Mouse (Mus musculus): Measurements from ENCODE around the gene Kcnk4.

Gene Kcnk4

DNA sequence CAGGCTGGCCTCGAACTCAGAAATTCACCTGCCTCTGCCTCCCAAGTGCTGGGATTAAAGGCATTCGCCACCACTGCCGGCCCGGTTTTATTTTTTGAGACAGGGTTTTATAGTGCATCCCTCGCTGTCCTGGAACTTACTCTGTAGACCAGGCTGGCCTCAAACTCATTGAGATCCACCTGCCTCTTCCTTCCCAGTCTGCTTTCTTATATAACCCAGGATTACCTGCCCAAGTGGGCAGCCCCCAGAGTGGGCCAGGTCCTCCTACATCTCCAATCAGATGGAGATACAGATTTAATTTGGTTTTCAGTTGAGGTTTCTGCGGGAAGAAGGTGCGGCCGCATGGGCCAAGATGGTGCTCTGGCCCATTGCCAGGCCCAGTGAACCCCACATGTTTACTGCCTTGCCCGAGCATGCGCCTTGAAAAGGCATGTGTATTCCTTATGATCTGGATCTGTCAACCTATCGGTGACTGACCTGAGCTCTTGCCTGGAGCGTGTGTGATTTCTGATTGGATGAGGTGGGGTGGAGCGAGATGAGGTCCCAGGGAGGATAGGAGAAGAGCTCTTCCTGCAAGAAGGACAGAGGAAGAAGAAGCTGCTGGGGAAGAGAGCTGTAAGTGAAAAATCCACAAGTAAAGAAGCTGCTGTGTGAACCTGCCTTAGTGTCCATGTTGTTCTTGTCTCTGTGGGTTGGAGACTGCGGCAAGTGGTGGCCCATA, 40.4 kb downstream of the Kcnk4 start:
- in situ Hi-C loops (cut with MboI, MseI): no loop called here

DNA sequence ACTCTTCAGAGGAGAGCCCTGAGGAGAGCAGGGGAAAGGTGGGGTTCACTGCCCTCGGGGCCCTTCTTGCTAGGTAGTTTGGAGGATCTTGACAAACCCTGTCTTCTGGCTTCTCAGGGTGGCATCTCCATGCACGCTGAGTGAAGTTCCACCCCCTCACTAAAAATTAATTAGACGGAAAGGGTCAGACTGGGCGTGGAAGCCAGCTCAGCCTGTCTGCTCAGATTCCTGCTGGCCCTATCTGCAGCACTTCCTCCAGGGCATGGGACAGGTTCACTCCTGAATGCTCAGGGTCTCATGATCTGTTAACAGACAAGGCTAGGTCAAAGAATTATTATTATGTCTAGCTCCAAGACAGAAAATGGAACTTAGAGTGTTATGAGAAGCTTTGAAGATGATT, 41.8 kb downstream of the Kcnk4 start:
- in situ Hi-C loops (cut with MboI, MseI): no loop called here

GRCm38 (mm10) chr19:6877965-6878364, 56.4 kb downstream of the Kcnk4 start:
- in situ Hi-C loops (cut with MboI, MseI): no loop called here

DNA sequence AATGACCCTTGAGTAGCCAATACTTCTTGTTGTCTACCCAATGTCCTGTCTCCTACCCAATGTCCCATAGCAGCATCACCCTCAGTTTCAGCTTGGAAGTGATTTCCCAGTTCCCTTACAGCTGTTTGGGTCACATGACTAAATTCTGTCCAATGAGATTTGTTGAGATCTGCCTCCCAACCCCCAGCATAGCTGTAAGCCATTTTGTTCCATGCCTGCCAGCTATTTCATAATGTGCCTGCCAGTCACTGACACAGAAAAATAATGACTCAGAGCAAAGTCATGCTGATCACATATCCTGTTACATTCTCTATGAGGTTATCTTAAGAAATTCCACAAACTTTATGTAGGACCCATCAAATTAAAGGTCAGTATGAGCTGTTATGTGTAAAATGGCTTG, 57.5 kb downstream of the Kcnk4 start:
- in situ Hi-C loops (cut with MboI, MseI): no loop called here

GRCm38 (mm10) chr19:6875834-6876233, 58.5 kb downstream of the Kcnk4 start:
- in situ Hi-C loops (cut with MboI, MseI): no loop called here

- in situ Hi-C loops (cut with MboI, MseI): no loop called here
These were observed 60.1 kb downstream of the Kcnk4 start for GRCm38 (mm10) chr19:6874257-6874656.

All from T-helper 1 cell (primary cell).